Mouse (Mus musculus) splenic B cell, adult 2 months (primary cell): Measurements from ENCODE around the gene Adamts8.

Source experiments
- DNase-seq: peaks from one replicate; pipeline ENCODE4 v3.0.0-alpha.2; 2011; ENCODE audit warnings: low read depth, low spot score
- H3K27me3 ChIP-seq: 2 replicates; pipeline ENCODE4 v1.6.1; 2012; ENCODE audit warnings: mild to moderate bottlenecking, low read length, moderate library complexity, mixed read lengths; ENCODE audit not compliant: control insufficient read depth, poor library complexity, insufficient read depth, severe bottlenecking
- H3K36me3 ChIP-seq: 2 replicates; pipeline ENCODE4 v1.6.1; 2012; ENCODE audit warnings: mild to moderate bottlenecking, low read length, moderate library complexity, mixed read lengths; ENCODE audit not compliant: control insufficient read depth, poor library complexity, insufficient read depth, severe bottlenecking

Adamts8 gene

DNA sequence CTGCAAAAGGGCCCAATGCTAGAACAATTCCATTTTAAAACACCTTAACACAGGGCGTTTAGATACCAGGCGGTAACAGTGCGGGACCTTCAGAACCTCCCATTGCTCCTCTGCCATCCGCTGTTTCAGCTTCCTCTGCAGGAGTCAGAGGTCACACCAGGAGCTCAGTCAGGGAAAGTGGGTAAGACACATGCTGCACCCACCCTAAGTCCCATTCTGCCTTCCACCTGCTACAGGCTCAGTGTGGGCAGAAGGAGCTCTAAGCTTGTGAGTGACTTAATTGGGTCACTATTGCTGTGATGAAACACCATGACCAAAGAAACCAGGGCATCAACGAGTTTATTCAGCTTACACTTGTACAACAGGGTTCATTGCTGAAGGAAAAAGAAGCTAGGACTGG, 50.7 kb downstream of the Adamts8 start:
- no peak for DNase-seq
- H3K27me3 ChIP-seq, result no peaks in the 10 kb centered on the region

DNA sequence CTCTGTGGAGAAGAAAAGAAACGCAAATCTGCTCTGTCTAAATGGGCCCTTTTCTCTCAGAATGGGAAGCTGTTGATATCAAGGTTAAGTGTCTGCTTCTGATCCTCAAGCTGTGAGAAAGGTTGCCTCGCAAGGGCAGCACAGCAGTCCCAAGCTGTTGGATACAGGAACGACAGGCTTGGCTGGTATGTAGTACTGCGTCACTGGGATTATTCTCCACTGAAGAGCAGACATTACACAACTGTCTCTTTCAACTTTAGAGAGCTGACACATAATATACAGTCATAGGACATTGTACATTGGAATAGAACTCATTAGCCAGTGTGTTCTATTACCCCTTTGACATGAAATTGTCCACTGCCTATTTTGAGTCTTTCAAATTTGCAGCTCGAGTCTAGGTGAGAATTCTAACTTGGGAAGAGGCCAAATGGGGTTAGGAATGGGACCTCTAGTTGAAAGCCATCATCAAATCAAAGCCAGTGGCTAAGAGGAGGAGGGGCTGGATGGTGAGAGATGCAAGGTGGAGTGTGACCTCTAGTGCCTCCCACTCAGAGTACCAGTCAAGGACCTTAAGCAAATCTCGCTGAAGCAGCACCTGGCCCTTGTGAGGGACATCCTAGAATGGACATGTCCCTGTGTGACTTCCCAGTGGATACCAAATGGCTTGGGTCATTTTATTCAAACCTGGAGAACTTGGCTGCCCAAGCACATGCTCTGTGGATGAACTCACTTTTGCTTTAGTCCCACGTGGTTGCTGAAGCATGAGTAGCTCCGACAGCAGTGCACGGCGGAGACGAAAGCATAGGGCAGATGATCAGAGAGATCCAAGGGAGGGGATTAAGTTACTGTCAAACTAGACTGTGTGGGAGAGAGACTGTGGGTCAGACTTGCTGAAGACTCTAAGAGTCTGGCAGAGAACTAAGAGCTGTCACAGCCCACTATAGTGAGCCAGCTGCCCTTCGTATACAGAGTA, 54.5 kb downstream of the Adamts8 start:
- no peak for DNase-seq
- H3K27me3 ChIP-seq, result no peaks in the 10 kb centered on the region
- no peaks in the 10 kb centered on the region for H3K36me3 ChIP-seq

More for the DNA sequence above, 50.7 kb downstream of the Adamts8 start:
- no peaks in the 10 kb centered on the region for H3K36me3 ChIP-seq

DNA sequence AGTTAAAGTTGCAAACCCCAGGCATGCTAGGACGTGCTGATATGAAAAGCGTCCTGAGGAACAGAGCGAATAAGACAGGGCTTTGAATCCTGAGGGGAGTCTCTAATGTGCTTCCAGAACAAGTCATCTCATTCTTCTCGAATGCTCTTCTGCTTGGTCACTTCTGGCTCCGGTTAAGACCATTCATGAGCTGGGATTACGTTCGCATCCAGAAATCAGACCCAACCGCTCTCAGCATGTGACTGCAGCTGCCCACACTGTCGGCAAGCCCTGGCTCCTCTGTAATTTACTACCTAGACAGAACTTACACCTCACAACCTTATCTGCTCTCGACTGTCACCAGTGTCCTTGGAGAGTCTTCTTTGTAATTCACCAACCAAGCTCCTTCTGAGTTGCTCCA, 58.3 kb downstream of the Adamts8 start:
- DNase-seq, result no peak
- Histone ChIP-seq H3K27me3 (no peaks in the 10 kb centered on the region), H3K36me3 (no peaks in the 10 kb centered on the region)

DNA sequence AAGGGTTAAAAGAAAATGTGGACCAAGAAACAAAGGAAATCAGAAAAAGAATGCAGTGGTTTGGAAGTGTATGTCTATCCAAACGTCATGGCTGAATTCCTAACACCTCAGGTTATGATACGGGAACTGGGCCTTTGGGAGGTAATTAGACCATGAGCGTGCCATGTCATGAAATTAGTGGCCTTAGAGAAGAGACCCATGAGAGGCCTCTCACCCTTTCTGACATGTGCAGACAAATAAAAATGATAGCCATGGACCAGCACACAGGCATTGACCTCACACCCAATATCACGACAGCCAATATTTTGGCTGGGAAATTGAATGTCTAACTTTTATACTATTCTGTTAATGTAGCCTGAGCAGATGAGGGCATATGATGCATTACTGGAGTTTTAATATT, 60.2 kb downstream of the Adamts8 start:
- no peak for DNase-seq
- no peaks in the 10 kb centered on the region for H3K36me3 ChIP-seq
- H3K27me3 ChIP-seq, result no peaks in the 10 kb centered on the region

DNA sequence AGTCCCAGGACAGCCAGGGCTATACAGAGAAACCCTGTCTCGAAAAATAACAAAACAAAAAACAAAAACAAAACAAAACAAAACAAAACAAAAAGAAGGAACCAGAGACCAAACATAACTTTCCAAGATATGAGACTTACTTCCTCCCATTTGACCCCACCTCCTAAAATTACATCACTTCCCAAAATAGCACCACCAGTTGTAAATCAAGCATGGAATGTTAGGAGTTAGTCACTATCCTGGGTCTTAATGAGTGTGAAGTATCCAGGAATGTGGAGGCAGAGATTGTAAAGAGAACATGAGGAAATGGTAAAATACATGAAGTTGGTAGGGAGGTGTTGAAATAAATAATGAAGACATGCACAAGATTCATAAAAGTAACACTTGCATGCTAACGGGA, 67.0 kb downstream of the Adamts8 start:
- DNase-seq, result no peak
- Histone ChIP-seq H3K36me3 (no peaks in the 10 kb centered on the region), H3K27me3 (no peaks in the 10 kb centered on the region)

DNA sequence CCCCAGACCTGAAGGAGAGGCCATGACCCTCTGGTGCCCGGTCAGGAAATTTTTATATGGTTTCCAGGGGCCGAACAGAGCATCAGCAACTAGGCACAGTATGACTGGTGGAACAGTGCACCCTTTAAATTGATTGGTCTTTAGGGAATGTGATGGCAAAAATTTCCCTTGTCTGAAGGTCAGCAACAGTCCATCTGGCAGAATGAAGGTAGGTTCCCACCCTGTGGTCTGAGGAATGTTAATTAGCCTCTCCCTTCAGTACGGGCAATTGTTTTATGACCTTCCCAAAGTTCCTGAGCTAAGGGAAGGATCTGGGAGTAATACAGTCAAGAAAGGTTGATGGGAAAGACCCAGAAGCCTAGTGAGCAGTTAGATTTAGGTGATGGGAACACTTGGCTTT, 67.7 kb downstream of the Adamts8 start:
- H3K36me3 ChIP-seq, result no peaks in the 10 kb centered on the region
- no peak for DNase-seq
- H3K27me3 ChIP-seq, result no peaks in the 10 kb centered on the region

DNA sequence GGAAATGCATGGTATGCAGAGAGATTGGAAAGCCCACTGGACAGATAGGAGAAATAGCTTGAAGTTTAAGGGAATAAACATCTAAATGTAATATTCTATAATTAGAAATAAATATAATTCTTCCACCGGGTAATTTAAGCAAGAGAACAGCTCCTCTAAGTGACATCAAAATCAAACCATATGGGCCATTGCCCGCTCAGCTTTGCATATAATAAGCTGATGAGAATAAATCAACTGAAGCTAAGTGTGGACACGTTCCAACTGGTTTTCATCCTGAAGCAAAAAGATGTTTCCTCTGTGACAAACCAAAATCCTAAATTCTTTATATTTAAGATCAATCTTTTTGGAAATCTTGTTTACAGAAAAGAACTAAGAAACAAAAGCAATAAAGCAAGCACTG, 68.4 kb downstream of the Adamts8 start:
- Histone ChIP-seq H3K27me3 (no peaks in the 10 kb centered on the region), H3K36me3 (no peaks in the 10 kb centered on the region)
- no peak for DNase-seq

DNA sequence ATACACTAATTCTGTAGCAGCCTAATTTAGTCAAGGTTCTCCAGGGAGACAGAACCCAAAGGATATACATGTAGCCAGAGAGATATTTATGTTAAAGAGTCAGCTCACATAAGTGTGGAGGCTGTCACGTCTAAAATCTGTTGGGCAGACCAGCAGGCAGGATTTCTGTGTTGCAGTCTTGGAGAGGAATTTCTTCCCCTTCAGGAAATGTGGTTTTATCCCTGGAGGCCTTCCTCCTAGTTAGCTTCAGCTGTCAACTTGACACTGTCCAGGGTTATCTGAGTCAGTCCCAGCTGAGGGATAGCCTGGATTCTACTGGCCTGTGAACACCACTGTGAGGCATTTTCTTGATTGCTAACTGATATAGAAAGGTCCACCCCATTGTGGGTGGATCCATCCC, 69.2 kb downstream of the Adamts8 start:
- Histone ChIP-seq H3K36me3 (no peaks in the 10 kb centered on the region), H3K27me3 (no peaks in the 10 kb centered on the region)
- no peak for DNase-seq

DNA sequence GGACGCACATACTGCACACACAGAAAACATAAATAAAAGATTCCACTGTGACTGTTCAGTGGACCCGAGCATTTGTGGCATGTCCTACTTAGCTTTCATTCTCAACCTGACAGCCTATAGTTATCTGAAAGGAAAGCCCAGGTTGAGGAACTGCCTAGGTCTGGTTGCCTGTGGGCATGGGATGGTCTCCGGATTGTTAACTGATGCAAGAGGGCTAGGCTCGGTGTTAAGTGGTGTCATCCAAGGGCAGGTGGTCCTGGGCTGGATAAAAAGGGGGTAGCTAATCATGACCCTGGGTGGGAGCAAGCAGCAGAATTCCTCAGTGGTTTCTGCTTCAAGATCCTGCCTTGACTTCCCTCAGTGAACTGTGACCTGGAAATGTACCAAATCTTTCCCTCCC, 70.3 kb downstream of the Adamts8 start:
- no peaks in the 10 kb centered on the region for H3K36me3 ChIP-seq
- no peak for DNase-seq
- H3K27me3 ChIP-seq, result no peaks in the 10 kb centered on the region

DNA sequence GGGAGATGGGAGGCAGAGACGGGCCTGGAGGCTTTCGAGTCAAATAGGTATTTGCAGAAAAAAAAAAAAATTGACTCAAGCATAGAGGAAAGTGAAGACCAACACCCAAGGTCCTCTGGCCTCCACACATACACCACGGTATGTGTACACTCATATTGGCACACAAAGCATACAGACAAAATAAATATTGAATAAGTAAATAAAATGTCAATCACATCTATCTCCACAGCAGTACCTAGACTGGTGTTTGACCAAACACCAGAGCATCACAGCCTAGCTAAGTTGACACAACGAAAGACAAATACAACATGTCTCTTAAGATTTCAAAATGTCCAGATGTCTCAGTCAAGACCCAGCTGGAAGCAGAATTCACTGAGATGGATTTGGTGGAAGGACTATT, 71.1 kb downstream of the Adamts8 start:
- Histone ChIP-seq H3K36me3 (no peaks in the 10 kb centered on the region), H3K27me3 (no peaks in the 10 kb centered on the region)
- DNase-seq, result no peak
